Mouse (Mus musculus): Measurements from ENCODE around the gene Emilin1.

Gene Emilin1

DNA sequence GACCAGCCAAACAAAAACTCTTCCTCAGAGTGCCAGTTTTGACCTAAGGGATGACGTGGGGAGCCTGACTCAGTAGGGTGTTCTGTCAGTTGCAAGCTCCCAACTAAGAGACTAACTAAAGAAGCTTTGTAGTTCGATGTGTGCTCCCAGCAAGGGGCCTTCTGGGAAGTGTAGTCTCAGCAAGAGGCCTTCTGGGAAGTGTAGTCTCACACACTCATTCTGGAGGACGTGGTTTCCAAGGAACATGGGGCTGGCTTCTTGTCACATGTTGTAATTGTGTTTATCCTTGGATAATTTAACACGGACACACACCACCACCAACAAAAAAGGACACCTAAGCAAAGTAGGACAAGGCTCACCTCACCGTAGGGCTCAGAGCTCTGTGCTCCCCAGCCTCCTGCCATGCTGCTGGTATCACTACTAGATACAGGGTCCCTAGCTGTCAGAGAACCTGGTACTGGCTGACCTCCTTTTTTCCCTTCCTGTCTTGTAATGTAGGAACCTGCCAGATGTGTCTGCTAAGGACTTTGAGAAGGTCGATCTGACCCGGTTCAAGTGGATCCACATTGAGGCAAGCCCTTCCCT, 14.8 kb downstream of the Emilin1 start:
- no peak for DNase-seq

DNA sequence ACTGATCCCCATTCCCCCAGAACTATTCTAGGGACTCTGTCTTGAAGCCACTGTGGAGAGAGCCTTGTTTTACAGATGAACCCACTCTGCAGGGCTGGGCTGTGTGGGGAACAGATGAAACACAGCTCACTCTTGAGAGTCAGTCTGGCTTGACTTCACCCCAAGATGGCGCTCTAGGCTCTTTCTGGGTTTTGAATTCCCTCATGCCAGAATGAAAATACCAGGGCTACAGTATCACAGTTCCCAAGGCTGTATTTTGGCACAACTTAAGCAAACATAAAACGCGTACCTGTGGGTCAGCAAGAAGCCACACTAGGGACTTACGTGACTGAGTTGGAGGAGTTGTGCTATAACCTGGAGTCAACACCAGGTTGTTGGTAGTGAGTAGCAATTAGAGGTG, 16.9 kb downstream of the Emilin1 start:
- DNase-seq = peak; percentile 57

DNA sequence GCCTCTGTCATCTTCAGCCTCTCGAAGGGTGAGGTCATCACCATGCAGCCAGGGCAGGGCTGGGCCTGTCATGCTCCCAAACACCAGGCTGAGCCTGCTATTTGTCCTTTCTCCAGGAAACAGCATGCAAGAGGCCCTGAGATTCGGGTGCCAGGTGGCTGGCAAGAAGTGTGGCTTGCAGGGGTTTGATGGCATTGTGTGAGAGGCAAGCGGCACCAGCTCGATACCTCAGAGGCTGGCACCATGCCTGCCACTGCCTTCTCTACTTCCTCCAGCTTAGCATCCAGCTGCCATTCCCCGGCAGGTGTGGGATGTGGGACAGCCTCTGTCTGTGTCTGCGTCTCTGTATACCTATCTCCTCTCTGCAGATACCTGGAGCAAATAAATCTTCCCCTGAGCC, 17.6 kb downstream of the Emilin1 start:
- no peak for DNase-seq

DNA sequence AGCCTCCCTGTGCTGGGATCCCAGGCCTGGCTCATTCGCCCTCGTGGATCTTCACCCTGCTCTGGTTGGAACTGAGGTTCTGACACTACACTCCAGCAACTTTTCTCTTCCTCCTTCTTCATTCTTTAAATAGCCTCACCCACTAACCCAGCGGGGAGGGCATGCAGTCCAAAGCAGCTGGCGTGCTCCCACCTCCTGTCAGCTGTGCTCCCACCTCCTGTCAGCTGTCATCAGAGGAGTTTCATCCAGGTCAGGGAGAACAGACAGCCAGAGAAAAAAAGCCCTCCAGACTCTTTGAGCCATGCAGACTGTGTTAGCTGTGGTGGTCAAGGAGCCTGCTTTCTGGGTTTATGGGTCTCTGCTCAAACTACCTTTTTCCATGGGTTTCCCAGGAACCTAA, 18.2 kb downstream of the Emilin1 start:
- no peak for DNase-seq

DNA sequence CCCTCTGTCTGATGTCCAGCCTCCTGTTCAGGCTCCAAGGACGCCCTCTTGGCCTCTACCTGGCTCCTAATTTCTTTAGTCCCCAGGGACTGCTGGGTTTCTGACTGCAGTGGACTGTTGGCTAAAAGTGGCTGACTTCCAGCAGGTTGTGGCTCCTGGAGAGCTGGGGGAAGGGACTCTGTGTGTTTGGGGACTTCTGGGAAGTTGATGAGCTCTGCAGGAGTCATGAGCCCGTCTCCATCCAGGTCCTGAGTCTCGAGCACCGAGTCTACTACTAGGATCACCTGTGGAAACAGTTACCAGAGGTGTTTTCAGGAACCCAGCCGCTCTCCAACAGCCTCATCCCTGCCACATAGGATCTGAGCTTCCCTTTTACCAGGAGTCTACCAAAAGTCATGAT, 20.5 kb downstream of the Emilin1 start:
- no peak for DNase-seq

DNA sequence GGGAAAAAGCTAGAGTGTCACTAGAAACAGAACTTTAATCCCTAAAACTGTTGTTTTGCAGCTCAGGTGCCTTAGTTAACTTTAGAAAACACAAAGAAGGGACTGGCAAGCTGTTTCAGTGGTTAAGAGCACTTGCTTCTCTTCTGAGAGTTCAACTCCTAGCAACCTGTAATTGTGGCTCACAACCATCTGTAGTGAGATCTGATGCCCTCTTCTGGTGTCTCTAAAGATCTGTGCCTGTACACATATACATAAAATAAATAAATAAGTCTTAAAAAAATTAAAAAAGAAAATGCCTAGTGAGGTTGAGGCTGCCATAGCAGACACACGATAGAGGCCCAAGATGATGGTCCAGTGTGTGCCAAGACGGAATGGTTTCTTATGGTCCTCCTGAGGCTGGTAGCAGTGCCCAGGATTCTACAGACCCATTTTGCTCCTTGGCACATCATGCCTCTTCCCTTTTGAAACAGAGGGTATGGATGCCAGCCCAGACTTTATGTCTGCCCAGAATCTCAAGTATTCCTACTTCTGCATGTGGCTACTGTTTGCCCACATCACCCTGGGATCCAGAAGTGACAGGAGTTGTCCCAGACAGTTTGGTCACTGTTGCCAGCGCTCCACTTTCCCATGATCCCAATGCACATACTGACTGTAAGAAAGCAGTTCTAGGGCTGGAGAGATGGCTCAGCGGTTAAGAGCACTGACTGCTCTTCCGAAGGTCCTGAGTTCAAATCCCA, 21.7 kb downstream of the Emilin1 start:
- no peak for DNase-seq

DNA sequence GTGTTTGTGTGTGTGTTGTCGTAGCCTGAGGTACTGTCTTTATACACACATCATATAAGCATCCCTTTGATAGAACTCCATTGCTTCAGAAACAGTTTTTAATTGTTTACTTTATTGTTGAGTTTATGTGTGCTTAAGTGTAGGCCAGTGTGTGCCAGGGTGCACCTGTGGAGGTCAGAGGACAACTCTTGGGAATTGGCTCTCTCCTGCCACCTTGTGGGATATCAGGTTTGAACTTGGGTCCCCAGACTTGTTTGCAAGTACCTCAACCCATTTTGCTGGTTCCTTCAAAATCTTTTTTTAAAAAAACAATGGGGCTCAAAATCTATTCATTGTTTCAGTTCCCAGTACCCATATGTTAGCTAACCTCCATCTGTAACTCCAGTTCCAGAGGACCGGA, 29.8 kb downstream of the Emilin1 start:
- peak; percentile 26 for DNase-seq

DNA sequence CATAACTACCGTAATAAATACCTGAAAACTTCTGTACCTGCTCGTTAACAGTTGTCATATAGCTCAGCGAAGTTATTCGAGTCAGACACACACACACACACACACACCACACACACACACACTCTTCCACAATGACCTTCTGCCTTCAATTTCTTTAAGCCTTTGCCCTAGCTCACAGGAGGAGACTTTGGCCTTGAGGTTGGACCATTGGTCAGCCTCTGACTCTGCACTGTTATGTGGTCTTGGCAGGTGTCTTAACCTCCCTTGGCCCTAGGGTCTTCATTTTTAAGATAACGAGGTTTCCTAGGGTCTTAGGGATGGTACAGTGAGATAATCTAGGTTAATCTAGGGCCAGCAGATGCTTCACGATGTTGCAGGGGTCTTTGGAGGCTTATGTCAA, 31.1 kb downstream of the Emilin1 start:
- DNase-seq = no peak

DNA sequence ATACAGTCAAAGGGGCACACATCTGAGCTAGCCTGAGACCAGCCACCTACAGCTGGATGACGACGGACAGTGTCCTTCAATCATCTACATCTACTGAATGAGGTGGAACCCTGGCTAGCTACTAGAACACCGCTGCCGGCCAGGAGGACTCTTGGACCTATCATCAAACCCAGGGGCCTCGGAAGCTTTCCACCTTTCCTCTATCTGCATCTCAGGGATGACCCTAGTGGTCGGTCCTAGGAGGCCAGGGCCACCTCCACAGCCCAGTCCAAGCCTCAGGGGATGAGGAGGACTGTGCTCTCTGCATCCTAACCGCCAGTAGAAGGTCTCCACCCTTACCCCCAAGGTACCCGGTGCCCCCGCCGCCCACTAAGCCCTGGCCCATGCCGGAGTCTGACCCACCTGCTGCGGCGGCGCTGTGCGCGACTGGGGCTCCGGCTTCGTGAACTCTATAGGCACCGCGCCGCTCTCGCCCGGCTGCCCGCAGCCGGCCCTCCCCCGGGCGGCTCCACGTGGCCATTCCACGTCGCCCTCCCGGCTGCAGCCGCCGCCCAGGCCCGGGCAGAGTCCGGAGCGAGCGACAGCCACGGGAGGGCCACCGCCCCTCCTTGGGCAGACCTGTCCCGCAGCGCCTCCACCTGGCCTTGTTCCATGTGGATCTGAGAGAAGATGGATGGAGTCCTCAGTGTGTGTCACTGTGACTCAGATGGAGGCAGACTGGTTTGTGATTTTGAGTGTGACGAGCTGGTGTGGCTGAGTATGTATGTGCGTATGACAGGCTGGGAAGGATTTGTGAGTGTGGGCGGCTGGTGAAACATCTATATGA, 32.0 kb downstream of the Emilin1 start, which contains the start of gene Cgref1:
Gene Cgref1, minus strand, starts transcription at position 636 of the 826 bp plus-strand sequence.
- peak; percentile 71 for DNase-seq

DNA sequence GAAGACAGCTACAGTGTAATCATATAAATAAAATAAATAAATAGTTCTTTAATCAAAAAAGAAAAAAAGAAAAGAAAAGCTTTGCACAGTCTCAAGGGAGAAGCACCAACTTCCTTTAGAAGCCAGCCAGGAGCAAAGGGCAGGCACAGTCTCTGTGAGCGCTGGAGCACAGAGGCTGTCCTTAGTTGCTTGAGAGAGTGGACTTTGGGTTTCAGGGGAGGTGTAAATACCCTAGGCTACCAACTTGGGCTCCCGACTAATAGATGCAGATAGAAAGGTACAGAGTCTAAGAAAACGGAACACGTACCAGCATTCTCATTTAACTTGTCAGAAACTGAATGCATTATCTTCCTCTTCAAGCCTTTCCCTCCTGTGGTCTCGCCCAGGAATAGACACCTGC, 35.4 kb downstream of the Emilin1 start:
- no peak for DNase-seq

DNA sequence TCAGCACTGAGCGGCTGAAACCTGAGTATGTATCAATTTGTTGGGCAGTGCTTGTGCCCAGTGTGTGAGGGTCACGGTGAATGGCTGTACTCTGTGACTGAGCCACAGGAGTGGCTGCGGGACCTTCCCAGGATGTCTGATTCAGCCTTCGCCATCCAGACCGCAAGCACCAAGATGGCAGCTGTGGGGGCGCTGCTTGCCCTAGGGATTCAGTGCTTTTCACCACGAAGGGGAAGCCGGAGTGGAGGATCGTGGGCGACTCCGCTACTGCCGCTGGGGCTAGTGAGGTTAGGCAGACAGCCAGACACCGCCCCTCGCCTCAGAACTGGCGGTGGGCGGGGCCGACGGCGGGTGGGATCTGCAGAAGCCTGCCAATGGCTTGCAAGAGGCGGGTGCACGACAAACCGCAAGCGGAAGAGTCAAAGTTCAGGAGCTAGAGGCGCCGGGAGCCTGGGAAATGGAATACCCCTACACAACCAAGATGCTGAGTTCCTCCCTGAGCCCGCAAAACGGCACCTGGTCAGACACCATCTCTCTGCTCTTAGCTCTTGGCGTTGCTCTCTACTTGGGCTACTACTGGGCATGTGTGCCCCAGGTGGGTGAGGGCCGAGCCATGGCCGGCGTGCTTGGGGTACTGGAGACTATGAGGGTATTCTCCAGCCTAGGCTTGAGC, 36.6 kb downstream of the Emilin1 start:
- DNase-seq = peak; percentile 96

DNA sequence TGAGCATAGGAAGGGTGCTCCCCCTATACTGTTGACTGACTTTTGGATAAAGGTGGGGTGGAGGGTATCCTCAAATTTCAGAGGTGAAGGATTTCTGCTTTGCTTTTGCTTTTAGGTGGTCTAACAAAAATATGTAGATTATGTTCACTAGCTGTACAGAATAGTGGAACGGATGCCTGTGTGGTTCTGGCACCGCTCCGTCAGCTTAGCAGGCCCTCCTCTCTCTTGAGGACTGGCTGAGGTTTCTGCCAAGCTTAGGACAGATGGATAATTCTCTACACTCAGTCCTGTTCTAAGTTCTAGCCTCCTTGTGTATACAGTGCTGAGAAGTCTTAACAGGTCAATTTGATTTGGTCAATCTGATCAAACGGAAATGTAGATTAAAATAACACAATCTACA, 37.2 kb downstream of the Emilin1 start:
- no peak for DNase-seq

DNA sequence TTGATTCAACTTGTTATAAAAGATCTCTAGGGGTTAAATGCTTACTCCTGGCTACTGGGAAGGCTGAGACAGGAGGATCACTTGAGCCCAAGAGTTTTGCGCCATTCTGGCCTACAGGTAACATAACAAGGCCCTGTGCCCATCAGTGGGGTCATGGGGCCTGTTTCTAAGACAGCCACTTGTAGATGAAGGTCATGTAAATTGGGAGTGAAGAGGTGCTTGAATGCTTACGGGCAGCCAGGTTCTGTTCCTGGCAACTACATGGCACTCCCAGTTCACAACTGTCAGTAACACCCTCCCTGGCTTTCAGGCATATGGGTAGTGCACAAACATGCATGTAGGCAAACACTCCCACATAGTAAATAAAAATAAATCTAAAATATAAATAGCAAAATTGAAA, 37.7 kb downstream of the Emilin1 start:
- no peak for DNase-seq

DNA sequence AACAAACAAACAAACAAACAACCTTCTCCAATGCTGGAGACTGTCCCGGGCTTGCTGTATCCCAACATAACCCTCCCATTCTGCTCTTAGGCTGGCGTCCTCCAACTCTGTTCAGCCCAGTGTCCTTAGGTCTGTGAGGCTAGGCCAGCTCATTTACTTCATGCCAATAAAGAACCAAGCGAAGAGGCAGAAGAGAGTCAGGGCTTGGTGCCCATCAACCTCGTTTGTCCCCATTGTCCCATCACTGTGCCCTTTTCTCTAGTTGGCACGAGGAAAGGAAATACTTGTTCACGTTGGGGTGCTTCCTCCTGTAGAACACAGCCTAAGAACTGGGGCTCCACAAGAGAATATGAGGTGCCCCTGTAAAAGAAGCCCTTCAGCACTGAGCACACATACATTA, 38.5 kb downstream of the Emilin1 start:
- no peak for DNase-seq

DNA sequence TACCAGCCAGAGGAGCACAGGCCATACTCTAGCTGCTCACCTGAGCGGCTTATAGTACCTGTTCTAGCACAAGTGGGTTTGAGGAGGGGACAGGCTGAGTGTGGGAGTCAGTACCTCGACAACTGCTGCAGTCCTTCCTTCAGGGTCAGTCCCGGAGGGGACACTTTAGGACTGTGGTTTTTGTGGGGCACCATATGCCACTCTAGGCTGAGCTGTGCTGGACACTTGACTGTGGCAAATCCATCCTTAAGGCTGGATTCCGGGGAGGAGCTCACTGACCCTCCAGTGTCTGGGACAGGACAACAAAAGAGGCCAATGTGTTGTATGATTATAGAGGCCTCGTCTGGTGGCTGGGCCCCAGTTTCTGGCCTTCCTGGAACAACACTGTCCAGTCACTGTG, 39.3 kb downstream of the Emilin1 start:
- no peak for DNase-seq

DNA sequence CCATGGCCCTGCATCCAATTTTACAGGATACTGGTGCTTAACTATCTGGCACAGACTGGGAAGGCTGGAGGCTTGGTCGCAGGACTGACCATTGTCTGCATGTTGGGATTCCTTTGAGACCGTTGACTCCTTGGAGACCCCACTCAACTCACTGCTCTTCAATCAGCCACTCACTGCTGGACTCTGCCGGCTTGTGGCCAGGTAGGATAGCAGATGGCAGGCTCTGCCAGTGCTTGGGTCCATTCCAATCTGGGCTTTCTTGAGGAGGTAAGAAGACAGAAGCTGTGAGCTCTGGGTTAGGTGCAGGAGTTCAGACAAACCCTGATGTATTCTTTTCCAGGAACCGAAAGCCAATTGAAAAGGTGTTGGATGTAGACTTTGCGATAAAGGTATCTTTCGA, 40.9 kb downstream of the Emilin1 start:
- DNase-seq = no peak

DNA sequence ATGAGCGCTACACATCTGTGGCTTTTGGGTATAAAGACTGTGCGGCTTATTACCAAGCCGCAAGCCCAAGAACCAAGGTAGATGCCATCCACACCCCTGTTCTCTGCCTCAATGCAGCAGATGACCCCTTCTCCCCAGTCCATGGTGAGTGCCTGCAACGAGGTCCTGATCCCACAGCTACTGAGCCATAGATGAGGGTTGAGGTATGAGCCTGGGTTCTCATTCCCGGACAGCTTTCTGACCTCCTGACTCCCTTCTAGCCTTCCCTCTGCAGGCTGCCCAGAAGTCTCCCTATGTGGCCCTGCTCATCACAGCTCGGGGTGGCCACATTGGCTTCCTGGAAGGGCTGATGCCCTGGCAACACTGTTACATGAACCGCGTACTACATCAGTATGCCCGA, 41.4 kb downstream of the Emilin1 start:
- DNase-seq = no peak

DNA sequence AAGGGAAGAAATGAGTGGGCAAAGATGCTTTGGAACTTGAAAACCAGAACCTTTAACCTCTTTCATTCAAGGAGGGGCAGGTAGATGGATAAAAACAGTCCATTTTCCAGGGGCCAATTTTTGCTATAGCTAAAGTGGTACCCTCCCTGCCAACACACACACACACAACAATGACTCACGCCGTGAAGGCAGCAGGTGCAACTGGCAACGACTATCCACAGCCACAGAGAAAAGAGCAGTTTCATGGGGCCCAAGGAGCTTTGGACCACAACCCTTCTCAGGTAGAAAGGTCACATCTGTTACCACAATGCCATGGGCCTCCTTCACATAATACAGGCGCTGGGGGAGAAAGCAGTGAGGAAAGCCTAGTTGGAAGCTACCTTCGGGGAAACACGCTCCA, 42.5 kb downstream of the Emilin1 start:
- no peak for DNase-seq

DNA sequence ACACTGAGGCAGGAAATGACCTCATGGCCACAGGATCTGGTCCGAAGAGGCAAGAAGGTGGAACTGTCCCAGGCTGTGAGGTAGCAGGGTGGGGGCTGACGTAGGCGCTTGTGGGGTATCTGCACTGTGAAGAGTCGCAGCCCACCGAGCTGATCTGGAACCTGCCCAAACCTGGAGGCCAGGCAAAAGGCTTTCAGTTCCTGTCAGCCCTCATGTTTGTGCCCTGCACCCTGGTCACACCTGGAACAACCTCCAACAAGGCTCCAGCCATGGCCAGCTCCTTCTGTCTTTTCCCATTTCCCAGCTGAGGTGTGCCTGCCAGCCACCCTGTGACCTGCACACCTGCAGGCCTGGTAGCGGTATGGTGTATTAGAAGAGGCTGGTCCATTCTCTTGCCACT, 44.7 kb downstream of the Emilin1 start:
- DNase-seq = no peak

DNA sequence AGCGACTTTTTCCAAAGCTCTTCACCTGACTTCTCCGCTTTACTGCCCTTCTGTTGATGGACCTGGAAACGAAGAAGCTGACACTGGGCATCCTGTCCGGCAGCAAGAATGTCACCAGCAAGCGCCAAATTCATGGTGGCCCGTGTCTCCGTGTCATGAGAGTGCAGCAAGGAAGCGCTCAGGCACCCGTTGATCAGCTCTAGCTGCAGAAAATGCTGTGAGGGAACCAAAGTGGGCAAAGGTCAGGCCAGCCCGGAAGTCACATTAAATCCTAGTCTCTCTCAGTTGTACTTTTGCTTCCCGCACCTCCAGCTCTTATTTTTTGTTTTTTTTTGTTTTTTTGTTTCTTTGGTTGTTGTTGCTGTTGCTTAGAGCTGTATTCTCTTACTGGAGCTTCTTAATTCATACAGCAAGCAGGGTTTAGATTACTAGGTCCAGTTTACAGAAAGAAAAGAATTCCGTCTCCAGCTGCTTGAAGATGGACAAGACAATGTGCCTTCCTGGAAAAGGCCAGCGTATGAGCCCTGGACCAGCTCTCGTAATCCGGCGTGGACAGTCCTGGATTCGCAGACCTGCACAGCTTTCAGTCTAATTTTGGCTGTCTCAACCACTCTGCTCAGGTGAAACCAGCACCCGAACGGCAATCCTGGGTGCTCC, 46.1 kb downstream of the Emilin1 start:
- peak; percentile 20 for DNase-seq

DNA sequence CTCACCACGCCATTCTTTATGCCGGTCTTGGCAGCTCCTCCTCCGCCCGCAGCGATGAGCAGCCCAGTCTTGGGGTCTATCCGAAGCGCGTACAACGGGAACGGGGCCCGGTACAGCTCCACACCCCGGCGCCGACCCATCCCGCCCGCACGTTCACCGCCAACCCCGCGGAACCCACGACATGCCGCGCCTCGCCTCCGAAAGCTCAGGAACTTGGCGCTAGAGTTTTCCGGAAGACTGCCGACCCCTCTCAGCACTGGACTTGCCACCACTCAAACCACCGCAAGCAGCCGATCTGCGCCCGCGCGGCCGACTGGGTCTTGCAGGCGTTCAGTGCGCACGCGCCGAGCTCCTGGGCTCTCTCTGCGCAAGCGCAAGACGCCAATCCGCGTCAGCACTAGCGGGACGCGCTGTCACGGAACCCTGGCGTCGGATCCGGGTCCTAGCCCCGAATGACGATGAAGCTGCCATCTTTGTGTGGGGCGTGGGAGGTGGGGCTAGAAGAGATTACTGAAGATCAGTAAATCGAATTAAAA, 46.8 kb downstream of the Emilin1 start, which contains the start of gene Preb:
Gene Preb, minus strand, starts transcription at position 396 of the 536 bp plus-strand sequence.
- DNase-seq = peak; percentile 98

DNA sequence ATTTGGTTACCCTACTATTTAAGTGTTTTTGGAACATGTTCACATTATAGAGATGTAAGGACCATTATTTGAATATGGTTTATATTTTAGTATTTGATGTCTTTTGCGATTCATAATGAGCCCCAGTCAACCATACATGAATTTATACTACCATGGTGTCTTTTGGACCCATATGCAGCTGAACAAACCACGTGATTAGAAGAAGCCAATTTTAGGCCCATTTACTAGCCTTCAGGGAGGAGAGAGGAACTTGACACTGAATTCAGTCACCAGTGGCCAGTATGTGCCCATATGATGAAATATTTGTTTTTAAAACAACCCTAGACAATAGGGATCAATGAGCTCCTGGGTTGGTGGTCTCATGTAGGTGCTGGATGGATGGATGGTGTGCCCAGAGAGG, 47.6 kb downstream of the Emilin1 start:
- DNase-seq = no peak

Measured in liver (tissue).